Mouse (Mus musculus): ENCODE results near the gene Ncmap.
"Not testable (repeated sequence)": the region's sequence is repeated elsewhere in the genome, so short reads cannot be mapped to it uniquely, and the experiment has no call there.

Gene Ncmap

DNA sequence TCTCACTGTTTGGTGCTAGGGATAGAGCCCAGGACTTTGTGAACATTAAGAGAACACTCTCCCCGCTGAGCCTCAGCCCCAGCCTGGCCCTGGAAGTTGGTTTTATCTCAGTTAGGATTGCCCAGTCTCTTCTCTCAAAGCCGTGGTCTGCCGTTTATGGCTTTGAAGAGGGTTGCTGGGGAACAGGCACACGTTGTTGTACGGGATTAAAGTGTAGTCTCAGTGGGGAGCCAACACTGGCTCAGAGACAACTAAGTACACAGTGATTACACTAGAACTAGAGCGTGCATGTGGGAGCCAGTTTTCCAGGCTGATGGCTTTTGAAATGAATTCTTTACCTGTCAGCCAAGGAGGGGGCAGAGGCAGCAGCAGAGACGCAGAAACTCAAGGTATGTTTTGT lies 3.9 kb upstream of the Ncmap start:
- no peak for DNase-seq (ENCODE audit: low spot score in 2 of 2)

GRCm38 (mm10) chr4:135397551-135397950 lies 476 bp downstream of the Ncmap start:
- DNase-seq (ENCODE audit: low spot score in 2 of 2), result no peak

DNA sequence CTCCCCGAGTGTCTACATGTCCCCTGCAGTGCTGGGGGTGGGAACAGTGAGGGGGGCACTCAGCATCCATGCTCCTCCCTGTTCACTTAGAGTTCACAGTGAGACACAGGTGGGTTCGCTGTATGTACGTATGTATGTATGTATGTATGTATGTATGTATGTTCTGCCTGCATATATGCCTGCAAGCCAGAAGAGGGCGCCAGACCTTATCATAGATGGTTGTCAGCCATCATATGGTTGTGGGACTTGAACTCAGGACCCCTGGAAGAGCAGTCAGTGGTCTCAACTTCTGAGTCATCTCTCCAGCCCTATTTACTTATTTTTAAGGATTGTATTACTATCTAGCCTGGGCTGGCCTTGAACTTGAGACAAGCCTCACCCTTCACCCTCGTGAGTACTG lies 1.7 kb downstream of the Ncmap start:
- no peak for DNase-seq (ENCODE audit: low spot score in 2 of 2)

- DNase-seq (ENCODE audit: low spot score in 2 of 2), result no peak
Observed at GRCm38 (mm10) chr4:135395375-135395774, 2.7 kb downstream of the Ncmap start.

DNA sequence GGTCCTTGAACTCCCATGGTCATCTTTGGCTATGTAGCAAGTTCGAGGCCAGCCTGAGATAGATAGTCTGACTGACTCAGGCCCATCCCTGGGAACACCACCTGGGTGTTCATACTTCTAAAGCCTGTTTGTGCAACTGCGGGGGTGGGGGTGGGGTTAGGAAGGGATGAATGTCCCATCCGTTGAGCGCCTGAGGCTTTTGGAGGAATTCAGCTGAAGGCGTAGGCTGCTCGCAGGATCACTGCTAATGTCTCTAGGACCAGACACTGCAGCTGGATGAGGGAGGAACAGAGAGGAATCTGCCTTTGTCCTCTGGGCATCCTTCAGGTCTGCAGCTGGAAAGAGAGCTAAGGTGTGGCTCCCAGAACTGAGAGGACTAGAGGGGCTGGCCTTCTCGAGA lies 3.4 kb downstream of the Ncmap start:
- DNase-seq (ENCODE audit: low spot score in 2 of 2), result no peak

- no peak for DNase-seq (ENCODE audit: low spot score in 2 of 2)
Observed at GRCm38 (mm10) chr4:135393381-135393780, 4.6 kb downstream of the Ncmap start.

GRCm38 (mm10) chr4:135392801-135393200 lies 5.2 kb downstream of the Ncmap start:
- no peak for DNase-seq (ENCODE audit: low spot score in 2 of 2)

- no peak for DNase-seq (ENCODE audit: low spot score in 2 of 2)
Observed at GRCm38 (mm10) chr4:135391014-135391413, 7.0 kb downstream of the Ncmap start.

GRCm38 (mm10) chr4:135385614-135386013 lies 12.4 kb downstream of the Ncmap start:
- DNase-seq (ENCODE audit: low spot score in 2 of 2), result no peak

GRCm38 (mm10) chr4:135382316-135382715 lies 15.7 kb downstream of the Ncmap start:
- DNase-seq (ENCODE audit: low spot score in 2 of 2), result peak; percentile 23 to 68

DNA sequence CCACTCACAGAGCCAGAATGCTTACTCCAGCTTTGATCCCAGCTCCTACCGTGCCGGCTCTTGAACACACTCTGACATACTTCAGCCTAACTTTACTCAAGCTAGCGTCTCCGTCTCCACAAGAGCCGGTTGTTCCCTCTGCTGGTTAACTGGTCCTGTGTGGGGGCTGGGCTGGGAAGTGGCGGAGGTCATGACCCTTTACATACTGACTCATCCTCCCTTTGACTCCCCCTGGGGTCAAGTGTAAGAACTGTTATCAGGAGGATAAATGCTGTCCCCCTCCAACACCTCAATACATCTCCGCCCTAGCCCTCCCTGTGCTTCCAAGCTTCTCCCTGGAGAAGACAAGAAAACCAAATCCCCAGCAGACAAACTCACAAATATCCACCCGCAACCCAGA lies 16.7 kb downstream of the Ncmap start:
- DNase-seq (ENCODE audit: low spot score in 2 of 2), result no peak

GRCm38 (mm10) chr4:135377241-135377640 lies 20.8 kb downstream of the Ncmap start:
- DNase-seq (ENCODE audit: low spot score in 2 of 2), result no peak

DNA sequence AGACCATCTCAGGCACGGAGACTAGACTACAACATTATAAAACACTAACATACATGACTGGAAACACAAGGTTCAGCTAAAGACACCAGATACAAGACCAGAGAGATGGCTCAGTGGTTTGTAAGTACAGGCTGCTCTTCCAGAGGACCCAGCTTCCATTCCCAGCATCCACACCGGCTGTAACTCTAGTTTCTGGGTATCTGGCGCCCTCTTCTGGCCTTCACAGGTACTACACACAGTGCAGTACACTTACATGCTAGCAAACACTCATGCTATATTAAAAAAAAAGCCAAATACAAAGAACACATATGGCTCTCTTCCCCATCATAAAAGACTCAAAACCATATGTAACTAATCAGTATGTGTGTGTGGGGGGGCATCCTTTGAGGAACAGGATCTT lies 22.6 kb downstream of the Ncmap start:
- no peak for DNase-seq (ENCODE audit: low spot score in 2 of 2)

DNA sequence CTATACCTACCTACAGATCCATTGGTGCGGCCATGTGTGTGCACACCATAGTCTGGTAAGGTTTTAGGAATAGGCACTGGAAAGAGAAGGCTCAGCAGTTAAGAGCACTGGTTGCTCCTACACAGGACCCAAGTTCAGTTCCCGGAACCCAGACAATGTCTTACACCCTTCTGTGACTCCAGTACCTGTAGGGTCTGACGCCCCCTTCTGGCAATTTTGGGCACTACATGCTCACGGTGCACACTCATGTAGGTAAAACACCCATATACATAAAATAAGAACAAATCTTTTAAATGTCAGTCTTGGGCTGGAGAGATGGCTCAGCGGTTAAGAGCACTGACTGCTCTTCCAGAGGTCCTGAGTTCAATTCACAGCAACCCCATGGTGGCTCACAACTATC lies 24.7 kb downstream of the Ncmap start:
- DNase-seq (ENCODE audit: low spot score in 2 of 2), result no peak

GRCm38 (mm10) chr4:135370372-135370771 lies 27.7 kb downstream of the Ncmap start:
- DNase-seq (ENCODE audit: low spot score in 2 of 2), result no peak

- peak in 1 of 2 experiments; percentile 29 for DNase-seq (ENCODE audit: low spot score in 2 of 2)
Observed at GRCm38 (mm10) chr4:135362828-135363227, 35.2 kb downstream of the Ncmap start.

DNA sequence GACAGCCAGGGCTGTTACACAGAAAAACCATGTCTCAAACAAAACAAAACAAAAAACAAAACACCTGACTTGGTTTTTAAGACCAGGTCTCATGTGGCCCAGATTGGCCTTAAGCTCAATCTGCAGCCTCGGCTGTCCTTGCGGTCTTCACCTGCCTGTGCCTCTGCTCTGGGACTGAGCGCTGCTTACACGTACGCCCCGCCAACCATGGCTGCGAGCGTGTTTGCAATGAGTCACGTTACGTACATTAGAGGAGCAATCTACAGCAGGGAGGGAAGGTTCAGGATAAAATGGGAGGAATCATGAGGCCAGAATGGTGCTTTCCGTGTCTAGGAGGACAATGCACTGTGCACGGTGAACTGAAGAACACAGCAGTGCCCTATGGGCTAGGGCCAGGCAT lies 36.3 kb downstream of the Ncmap start:
- DNase-seq (ENCODE audit: low spot score in 2 of 2), result no peak

- DNase-seq (ENCODE audit: low spot score in 2 of 2), result no peak
Observed at GRCm38 (mm10) chr4:135358736-135359135, 39.3 kb downstream of the Ncmap start.

- DNase-seq (ENCODE audit: low spot score in 2 of 2), result no peak
Observed at GRCm38 (mm10) chr4:135357221-135357920, 40.7 kb downstream of the Ncmap start.

DNA sequence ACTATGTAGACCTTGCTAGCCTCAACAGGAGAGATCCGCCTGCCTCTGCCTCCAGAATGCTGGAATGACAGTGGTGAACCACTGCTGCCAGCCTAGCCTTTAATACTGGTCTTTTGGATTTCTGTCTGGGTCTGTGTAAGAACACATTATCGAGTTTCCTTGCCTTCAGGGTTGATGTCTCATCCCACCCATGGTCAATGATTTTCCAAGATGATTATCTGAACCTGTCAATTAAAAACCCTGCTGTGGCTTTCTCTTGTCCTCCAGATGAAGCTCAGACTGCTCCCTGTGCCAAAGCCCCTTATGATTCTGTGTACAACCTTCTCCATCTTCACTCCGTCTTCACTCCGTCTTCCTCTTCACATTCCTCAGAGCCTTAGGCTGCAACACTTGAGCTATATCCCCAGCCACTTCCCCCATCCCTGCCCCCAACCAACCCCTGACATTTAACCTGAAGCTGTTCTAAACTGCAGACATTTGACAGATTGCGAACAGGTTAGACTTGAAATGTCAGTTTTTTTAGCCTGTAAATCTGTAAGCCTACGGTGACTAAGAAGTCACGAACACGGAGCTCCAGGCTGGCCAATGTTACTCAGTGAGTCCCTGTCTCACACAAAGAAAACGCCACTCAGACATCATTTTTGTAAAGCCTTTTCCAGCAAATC lies 42.0 kb downstream of the Ncmap start:
- DNase-seq (ENCODE audit: low spot score in 2 of 2), result no peak

GRCm38 (mm10) chr4:135354751-135355150 lies 43.3 kb downstream of the Ncmap start:
- not testable (repeated sequence) for DNase-seq (ENCODE audit: low spot score in 2 of 2)

DNA sequence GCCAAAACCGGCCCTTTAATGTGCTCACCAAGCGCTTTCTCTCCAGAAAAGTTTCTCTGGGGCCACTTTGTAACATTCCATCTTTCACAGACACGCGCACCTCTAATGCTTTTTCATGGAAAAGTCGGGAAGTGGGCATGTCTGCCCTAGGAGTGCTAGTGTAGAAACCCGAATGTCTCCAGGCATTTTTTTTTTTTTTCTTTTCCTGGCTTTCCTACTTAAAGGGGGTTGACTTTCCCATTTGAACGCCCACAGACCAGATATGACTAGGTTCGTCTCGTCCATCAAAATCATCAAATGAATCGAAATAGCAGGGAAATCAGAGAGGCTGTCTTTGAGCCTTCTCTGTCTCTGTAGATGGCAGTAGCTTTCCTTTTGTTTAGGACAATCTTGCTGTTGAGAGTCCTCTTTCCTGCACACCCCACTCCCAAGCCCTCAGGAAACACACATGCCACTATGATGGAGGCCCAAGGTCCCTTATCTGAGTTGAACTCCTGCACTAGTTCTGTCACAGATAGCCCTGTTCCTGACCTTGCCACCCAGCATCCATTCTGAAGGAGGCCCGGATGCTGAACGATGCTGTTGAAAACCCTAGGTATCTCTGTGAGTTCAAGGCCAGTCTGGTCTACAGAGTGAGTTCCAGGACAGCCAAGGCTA lies 44.1 kb downstream of the Ncmap start:
- DNase-seq (ENCODE audit: low spot score in 2 of 2), result no peak

Measured in frontal cortex, postnatal 14 days (tissue).